Mouse (Mus musculus) heart, adult 2 months (tissue): Measurements from ENCODE around the gene H2-M10.6.

Experiments
- CTCF ChIP-seq: fragments of 200-600 bp; IDR thresholded peaks from 2 replicates; pipeline ENCODE4 v1.8.1; 2022; ENCODE audit warnings: antibody characterized with exemption, mild to moderate bottlenecking, moderate library complexity
- EP300 ChIP-seq: fragments of 200-500 bp; IDR thresholded peaks from 2 replicates; pipeline ENCODE4 v1.6.1; 2011; ENCODE audit warnings: low read depth, low read length, control low read depth; ENCODE audit not compliant: insufficient read depth
- POLR2A ChIP-seq: fragments of 200-500 bp; IDR thresholded peaks from 2 replicates; pipeline ENCODE4 v1.6.1; 2011; ENCODE audit warnings: mild to moderate bottlenecking, low read depth, low read length, control low read depth; ENCODE audit not compliant: insufficient read depth

GRCm38 (mm10) chr17:36839931-36840330, 28.0 kb downstream of the H2-M10.6 start:
- TF ChIP-seq CTCF (no peak), POLR2A (no peak), EP300 (no peak)
